In the genomic region with DNA sequence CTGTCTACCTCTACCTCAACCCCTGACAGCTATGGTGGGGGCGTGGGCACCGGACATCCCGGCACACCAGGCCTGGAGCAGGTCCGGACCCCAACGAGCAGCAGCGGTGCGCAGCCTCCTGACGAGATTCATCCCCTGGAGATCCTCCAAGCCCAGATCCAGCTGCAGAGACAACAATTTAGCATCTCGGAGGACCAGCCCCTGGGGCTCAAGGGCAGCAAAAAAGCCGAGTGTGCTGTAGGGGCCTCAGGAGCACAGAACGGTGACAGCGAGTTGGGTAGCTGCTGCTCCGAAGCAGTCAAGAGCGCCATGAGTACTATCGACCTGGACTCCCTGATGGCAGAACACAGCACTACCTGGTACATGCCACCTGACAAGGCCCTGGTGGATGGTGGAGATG, we compare ENCODE assay signal across 9 mouse cellular contexts. TPM values are rescaled to one million over a fixed set of nuclear protein-coding genes. Genes with fewer than 3 reads are reported as not detected.
A peak's percentile ranks its signal among the peaks of the same experiment; 100 is the strongest.
DNase-seq lines count a peak whose midpoint lies in the region; ATAC-seq and TF ChIP-seq lines count a peak whose summit lies in the region.
"Had no signal": no experiment of that assay in that cellular context is flagged by ENCODE, and none has a peak within 500 bp of the region (broad histone marks: within the 10 kb centered on the region; RNA-seq: fewer than 3 reads in every experiment).

No protein-coding gene starts in this region.

- no peak for TF ChIP-seq CTCF in liver, postnatal 0 days (IDR thresholded peaks at IDR 0.05; ENCODE audit: low read depth)
- TF ChIP-seq CTCF in small intestine, adult 2 months (IDR thresholded peaks at IDR 0.05; ENCODE audit: extremely low read depth, insufficient read length, insufficient replicate concordance, low read depth, low read length), result no peak

- WGBS in liver, embryonic 12.5 days (ENCODE audit: insufficient replicate concordance), result 81% methylated on average over 15 of the region's 15 CpGs
- 79% methylated on average over 15 of the region's 15 CpGs for WGBS in liver, postnatal 0 days (ENCODE audit: insufficient replicate concordance)
- WGBS in forebrain, embryonic 12.5 days, result 53% methylated on average over 15 of the region's 15 CpGs
- 65% methylated on average over 15 of the region's 15 CpGs for WGBS in limb, embryonic 11.5 days
- WGBS in small intestine, adult 2 months, result 83% methylated on average over 15 of the region's 15 CpGs

- H3K9ac ChIP-seq in liver, embryonic 12.5 days, result no peak overlapping the region
- H3K9ac ChIP-seq in liver, postnatal 0 days (replicated peaks), result no peak overlapping the region
- peak overlapping the region; percentile 100 for H3K9ac ChIP-seq in forebrain, embryonic 12.5 days
- H3K9ac ChIP-seq in limb, embryonic 11.5 days (ENCODE audit: low read length), result 0 out of 2 replicates have a peak overlapping the region, but pooled peaks have one; percentile 34

- peak overlapping the region; percentile 70; the same call in 1 of the 2 replicates for H3K4me2 ChIP-seq in liver, embryonic 12.5 days
- no peak overlapping the region for H3K4me2 ChIP-seq in liver, postnatal 0 days (ENCODE audit: low read depth, low read length)
- H3K4me2 ChIP-seq in forebrain, embryonic 12.5 days, result peak overlapping the region; percentile 98
- peak overlapping the region; percentile 93 for H3K4me2 ChIP-seq in limb, embryonic 11.5 days (ENCODE audit: low read depth, severe bottlenecking)

- TF ChIP-seq EP300 in liver, postnatal 0 days (IDR thresholded peaks at IDR 0.05; ENCODE audit: low read depth), result no peak

- H3K4me3 ChIP-seq in liver, embryonic 12.5 days, result no peak overlapping the region
- no peak overlapping the region for H3K4me3 ChIP-seq in liver, postnatal 0 days (ENCODE audit: low read depth, low read length)
- H3K4me3 ChIP-seq in forebrain, embryonic 12.5 days (replicated peaks), result peak overlapping the region; percentile 98
- H3K4me3 ChIP-seq in limb, embryonic 11.5 days (ENCODE audit: low read depth, low read length), result no peak overlapping the region; the same call in 1 of the 2 replicates
- peak overlapping the region; percentile 6; the same call in 1 of the 2 replicates for H3K4me3 ChIP-seq in small intestine, adult 2 months (ENCODE audit: low read depth, low read length)

- H3K27me3 ChIP-seq in liver, embryonic 12.5 days (replicated peaks), result peaks cover 76% of the 10 kb centered on the region
- peaks cover 53% of the 10 kb centered on the region for H3K27me3 ChIP-seq in liver, postnatal 0 days (ENCODE audit: insufficient read depth, low read length)
- H3K27me3 ChIP-seq in forebrain, embryonic 12.5 days, result no peaks in the 10 kb centered on the region
- peaks cover 38% of the 10 kb centered on the region for H3K27me3 ChIP-seq in limb, embryonic 11.5 days (ENCODE audit: control insufficient read depth, insufficient read depth, low read length)
- H3K27me3 ChIP-seq in small intestine, adult 2 months (ENCODE audit: control insufficient read depth, insufficient read depth, low read length), result peaks cover 36% of the 10 kb centered on the region

- no peak for DNase-seq in liver, postnatal 0 days
- no peak for DNase-seq in limb, embryonic 11.5 days (ENCODE audit: low spot score)
- no peak for DNase-seq in gastrocnemius, adult 18-20 months (ENCODE audit: low spot score)
- DNase-seq in urinary bladder, postnatal 10 days (ENCODE audit: low spot score), result no peak
- DNase-seq: layer of hippocampus, adult 9-11 months had no signal

- no peak for TF ChIP-seq POLR2A in small intestine, adult 2 months (IDR thresholded peaks at IDR 0.05; ENCODE audit: low read depth, low read length)

- peaks cover 9% of the 10 kb centered on the region for H3K36me3 ChIP-seq in liver, embryonic 12.5 days
- H3K36me3 ChIP-seq in liver, postnatal 0 days (replicated peaks; ENCODE audit: insufficient read depth, low read length), result no peaks in the 10 kb centered on the region; the same call in 1 of the 2 replicates
- H3K36me3 ChIP-seq in forebrain, embryonic 12.5 days (replicated peaks), result peaks cover 61% of the 10 kb centered on the region
- H3K36me3 ChIP-seq in limb, embryonic 11.5 days (ENCODE audit: control insufficient read depth, insufficient read depth, low read length), result peaks cover 4% of the 10 kb centered on the region; the same call in 1 of the 2 replicates
- no peaks in the 10 kb centered on the region for H3K36me3 ChIP-seq in small intestine, adult 2 months (ENCODE audit: control insufficient read depth, insufficient read depth, low read length)

- peaks cover 23% of the 10 kb centered on the region for H3K4me1 ChIP-seq in liver, embryonic 12.5 days
- peaks cover 12% of the 10 kb centered on the region for H3K4me1 ChIP-seq in liver, postnatal 0 days (ENCODE audit: insufficient read depth)
- H3K4me1 ChIP-seq in forebrain, embryonic 12.5 days, result peaks cover 82% of the 10 kb centered on the region
- peaks cover 34% of the 10 kb centered on the region for H3K4me1 ChIP-seq in limb, embryonic 11.5 days (ENCODE audit: control insufficient read depth, insufficient read depth, low read length)
- H3K4me1 ChIP-seq in small intestine, adult 2 months (ENCODE audit: control insufficient read depth, insufficient read depth, insufficient read length, low read length), result no peaks in the 10 kb centered on the region

- H3K27ac ChIP-seq in liver, embryonic 12.5 days, result no peak overlapping the region
- H3K27ac ChIP-seq in liver, postnatal 0 days (ENCODE audit: low read depth), result no peak overlapping the region
- peak overlapping the region; percentile 98 for H3K27ac ChIP-seq in forebrain, embryonic 12.5 days
- H3K27ac ChIP-seq in limb, embryonic 11.5 days (replicated peaks; ENCODE audit: low read depth, low read length), result no peak overlapping the region
- no peak overlapping the region for H3K27ac ChIP-seq in small intestine, adult 2 months (ENCODE audit: insufficient read depth, low read depth, low read length)

- ATAC-seq in liver, embryonic 12.5 days, result no peak
- ATAC-seq in liver, postnatal 0 days, result no peak
- ATAC-seq in forebrain, embryonic 12.5 days (ENCODE audit: low FRiP score), result no peak
- no peak for ATAC-seq in limb, embryonic 11.5 days (ENCODE audit: insufficient number of reproducible peaks, low FRiP score, low TSS enrichment, low read depth)
- ATAC-seq in activated CD4-positive, CD25-positive, alpha-beta regulatory T cell, adult 4 months, result no peak

- no peaks in the 10 kb centered on the region for H3K9me3 ChIP-seq in liver, embryonic 12.5 days (replicated peaks)
- H3K9me3 ChIP-seq in liver, postnatal 0 days (ENCODE audit: low read length), result no peaks in the 10 kb centered on the region
- H3K9me3 ChIP-seq in forebrain, embryonic 12.5 days, result no peaks in the 10 kb centered on the region
- no peaks in the 10 kb centered on the region for H3K9me3 ChIP-seq in limb, embryonic 11.5 days (ENCODE audit: control insufficient read depth, low read length)

RNA-seq across cellular contexts. Expression of gene Mn1, which starts 4.3 kb away (rescaled TPM):
- polyA plus RNA-seq in liver, embryonic 12.5 days (2016; fragmentation: Nextera tagmentation; extraction: Ambion mirVana), result 2.4 and 3.1 TPM in 2 replicates
- polyA plus RNA-seq in liver, postnatal 0 days (2015; fragmentation: Nextera tagmentation; extraction: Ambion mirVana), result 1.00 and 1.4 TPM in 2 replicates
- polyA plus RNA-seq in forebrain, embryonic 12.5 days (2016; fragmentation: Nextera tagmentation; extraction: Ambion mirVana), result 55.8 and 62.6 TPM in 2 replicates
- polyA plus RNA-seq in limb, embryonic 11.5 days (2014; fragmentation: Nextera tagmentation; extraction: Ambion mirVana), result 11.0 and 12.4 TPM in 2 replicates
- 1.4 and 2.2 TPM in 2 replicates for polyA plus RNA-seq in small intestine, adult 2 months (2012; rRNA removed)
- total RNA-seq in gastrocnemius, adult 18-20 months (2021), result 10 to 100 TPM; 34.5 to 75.8 TPM
- polyA plus RNA-seq in activated CD4-positive, CD25-positive, alpha-beta regulatory T cell, adult 4 months (2017; shearing (Covaris generic)), result not detected

Comparison
In these comparisons a context has a peak if more than half of its experiments do, and no peak if none do; other contexts are left out.
1. H3K4me3 ChIP-seq: peak in forebrain, embryonic 12.5 days (single experiment) and small intestine, adult 2 months (single experiment); none in liver, embryonic 12.5 days (single experiment), liver, postnatal 0 days (single experiment) and limb, embryonic 11.5 days (single experiment).
2. H3K9ac ChIP-seq: peak in forebrain, embryonic 12.5 days (single experiment) and limb, embryonic 11.5 days (single experiment); none in liver, embryonic 12.5 days (single experiment) and liver, postnatal 0 days (single experiment).